Mouse (Mus musculus) urinary bladder, postnatal 36 days (tissue): Measurements from ENCODE around the gene Dclk1.

Experiments
- DNase-seq, 2 experiments: peaks; one replicate each; pipeline ENCODE4 v3.0.0; 2022; ENCODE audit warnings: low spot score in 2 of 2, mixed read lengths in 1 of 2

The Dclk1 gene

GRCm38 (mm10) chr3:55449148-55449547 is 207.0 kb downstream of the Dclk1 start:
- DNase-seq = no peak

- no peak for DNase-seq
Measured at GRCm38 (mm10) chr3:55451035-55451434, 208.9 kb downstream of the Dclk1 start.

GRCm38 (mm10) chr3:55451877-55452276 is 209.7 kb downstream of the Dclk1 start:
- no peak for DNase-seq

- no peak for DNase-seq
Measured at GRCm38 (mm10) chr3:55452464-55452863, 210.3 kb downstream of the Dclk1 start.

- no peak for DNase-seq
Measured at GRCm38 (mm10) chr3:55461092-55461491, 218.9 kb downstream of the Dclk1 start.

GRCm38 (mm10) chr3:55461685-55462655 is 219.8 kb downstream of the Dclk1 start:
- no peak for DNase-seq

- no peak for DNase-seq
Measured at GRCm38 (mm10) chr3:55462904-55463668, 220.9 kb downstream of the Dclk1 start.

- DNase-seq = no peak
Measured at GRCm38 (mm10) chr3:55464226-55464625, 222.1 kb downstream of the Dclk1 start.

GRCm38 (mm10) chr3:55465785-55466184 is 223.6 kb downstream of the Dclk1 start:
- no peak for DNase-seq

GRCm38 (mm10) chr3:55466348-55466747 is 224.2 kb downstream of the Dclk1 start:
- DNase-seq = no peak

GRCm38 (mm10) chr3:55472110-55472509 is 229.9 kb downstream of the Dclk1 start, which contains the start of gene Gm21954:
Gene Gm21954, minus strand, starts transcription at chr3:55472210.
- DNase-seq = no peak

- no peak for DNase-seq
Measured at GRCm38 (mm10) chr3:55473146-55473545, 231.0 kb downstream of the Dclk1 start.

GRCm38 (mm10) chr3:55476694-55477093 is 234.5 kb downstream of the Dclk1 start:
- no peak for DNase-seq

- DNase-seq = no peak
Measured at GRCm38 (mm10) chr3:55479306-55479705, 237.1 kb downstream of the Dclk1 start.

- DNase-seq = no peak
Measured at GRCm38 (mm10) chr3:55481140-55481539, 239.0 kb downstream of the Dclk1 start.

- DNase-seq = no peak
Measured at GRCm38 (mm10) chr3:55483328-55483727, 241.2 kb downstream of the Dclk1 start.

GRCm38 (mm10) chr3:55489231-55489990 is 247.2 kb downstream of the Dclk1 start:
- DNase-seq = no peak

- no peak for DNase-seq
Measured at GRCm38 (mm10) chr3:55492021-55492420, 249.9 kb downstream of the Dclk1 start.

GRCm38 (mm10) chr3:55494348-55494747 is 252.2 kb downstream of the Dclk1 start:
- DNase-seq = no peak

GRCm38 (mm10) chr3:55495231-55495630 is 253.1 kb downstream of the Dclk1 start:
- no peak for DNase-seq

- DNase-seq = no peak
Measured at GRCm38 (mm10) chr3:55495866-55496265, 253.7 kb downstream of the Dclk1 start.

- DNase-seq = no peak
Measured at GRCm38 (mm10) chr3:55496462-55496941, 254.3 kb downstream of the Dclk1 start.
